Mouse (Mus musculus): ENCODE results near the gene A930017K11Rik. TPM values are rescaled to one million over a fixed set of nuclear protein-coding genes. Genes with fewer than 3 reads are reported as not detected.
A peak's percentile ranks its signal among the peaks of the same experiment; 100 is the strongest.

Gene A930017K11Rik
- not detected for polyA plus RNA-seq (2017; shearing (Covaris generic))

GRCm38 (mm10) chr17:25951803-25952623 is at the start of gene A930017K11Rik:
Gene A930017K11Rik (minus strand): TSS chr17:25952565.
- no peak for ATAC-seq

- ATAC-seq = no peak
Observed at GRCm38 (mm10) chr17:25998425-25998824, 46.1 kb upstream of the A930017K11Rik start.

- no peak for ATAC-seq
Observed at GRCm38 (mm10) chr17:25993489-25993888, 41.1 kb upstream of the A930017K11Rik start.

- no peak for ATAC-seq
Observed at GRCm38 (mm10) chr17:25992274-25992673, 39.9 kb upstream of the A930017K11Rik start.

- ATAC-seq = no peak
Observed at GRCm38 (mm10) chr17:25990331-25990730, 38.0 kb upstream of the A930017K11Rik start.

GRCm38 (mm10) chr17:25985306-25986294 is 33.2 kb upstream of the A930017K11Rik start, which contains the start of gene Capn15:
Gene Capn15 (minus strand): TSS chr17:25985796.
- ATAC-seq = peak; percentile 98

- no peak for ATAC-seq
Observed at GRCm38 (mm10) chr17:25984556-25985305, 32.4 kb upstream of the A930017K11Rik start.

GRCm38 (mm10) chr17:25984066-25984465 is 31.7 kb upstream of the A930017K11Rik start:
- ATAC-seq = no peak

- ATAC-seq = no peak
Observed at GRCm38 (mm10) chr17:25982913-25983312, 30.5 kb upstream of the A930017K11Rik start.

- ATAC-seq = no peak
Observed at GRCm38 (mm10) chr17:25980854-25981253, 28.5 kb upstream of the A930017K11Rik start.

- ATAC-seq = no peak
Observed at GRCm38 (mm10) chr17:25979829-25980738, 27.7 kb upstream of the A930017K11Rik start.

- peak; percentile 76 for ATAC-seq
Observed at GRCm38 (mm10) chr17:25970954-25971707, 18.8 kb upstream of the A930017K11Rik start.

GRCm38 (mm10) chr17:25970448-25970847 is 18.1 kb upstream of the A930017K11Rik start:
- peak; percentile 45 for ATAC-seq

- no peak for ATAC-seq
Observed at GRCm38 (mm10) chr17:25968176-25968575, 15.8 kb upstream of the A930017K11Rik start.

- no peak for ATAC-seq
Observed at GRCm38 (mm10) chr17:25967652-25968051, 15.3 kb upstream of the A930017K11Rik start.

GRCm38 (mm10) chr17:25964271-25964670 is 11.9 kb upstream of the A930017K11Rik start:
- ATAC-seq = no peak

- ATAC-seq = no peak
Observed at GRCm38 (mm10) chr17:25962413-25962905, 10.1 kb upstream of the A930017K11Rik start.

- ATAC-seq = no peak
Observed at GRCm38 (mm10) chr17:25961566-25961965, 9.2 kb upstream of the A930017K11Rik start.

- no peak for ATAC-seq
Observed at GRCm38 (mm10) chr17:25959630-25960467, 7.5 kb upstream of the A930017K11Rik start.

All from CD4-positive, CD25-positive, alpha-beta regulatory T cell, adult 4 months (primary cell).